ENCODE assay signal across 8 mouse cellular contexts in genomic region chr2:75985124-75985523, GRCm38 (mm10). TPM values are rescaled to one million over a fixed set of nuclear protein-coding genes. Genes with fewer than 3 reads are reported as not detected.
A peak's percentile ranks its signal among the peaks of the same experiment; 100 is the strongest.
DNase-seq lines count a peak whose midpoint lies in the region; ATAC-seq and TF ChIP-seq lines count a peak whose summit lies in the region.

No protein-coding gene starts in this region.

- peak overlapping the region; percentile 1; the same call in 1 of the 2 replicates for H3K4me2 ChIP-seq in neural tube, embryonic 14.5 days (ENCODE audit: low read depth, low read length)

- TF ChIP-seq POLR2A in lung, adult 2 months (IDR thresholded peaks at IDR 0.05; ENCODE audit: borderline replicate concordance, extremely low read depth, low read depth, low read length), result no peak

- no peaks in the 10 kb centered on the region for H3K36me3 ChIP-seq in C2C12 (ENCODE audit: control insufficient read depth, insufficient read depth)
- no peaks in the 10 kb centered on the region for H3K36me3 ChIP-seq in neural tube, embryonic 14.5 days (ENCODE audit: control insufficient read depth, insufficient read depth, low read length)

- WGBS in lung, adult 2 months, result 0% methylated on average over 2 of the region's 2 CpGs
- WGBS in neural tube, embryonic 14.5 days, result 2% methylated on average over 2 of the region's 2 CpGs

- no peak for DNase-seq in Patski (ENCODE audit: low read depth, low spot score)
- DNase-seq in embryo, embryonic 10.5 days (ENCODE audit: low spot score), result peak; percentile 92
- DNase-seq in heart, postnatal 14 days, result peak; percentile 41 to 56
- DNase-seq in kidney, postnatal 4 days, result peak; percentile 68 to 80
- peak; percentile 17 for DNase-seq in lung, adult 2 months
- peak; percentile 33 to 43 for DNase-seq in thymus, postnatal 36 days

- no peaks in the 10 kb centered on the region for H3K4me1 ChIP-seq in lung, adult 2 months (ENCODE audit: control insufficient read depth, insufficient read depth, low read length)
- peaks cover 34% of the 10 kb centered on the region for H3K4me1 ChIP-seq in neural tube, embryonic 14.5 days (ENCODE audit: control insufficient read depth, insufficient read depth, low read length)

- in situ Hi-C loops in Patski (cut with MboI; ENCODE audit: low pct_unique_long_range_greater_than_20kb), result loop anchor here (5.0 kb wide), 1 partner anchor 82 kb away; no protein-coding TSS in a partner anchor

- POLR2A ChIA-PET in Patski (lab: Charles Lee), result no interaction called here

- no peak overlapping the region for H3ac ChIP-seq in C2C12 (ENCODE audit: control insufficient read depth, insufficient read length, low read depth)

- peak; percentile 91 for ATAC-seq in Patski
- peak; percentile 66 for ATAC-seq in neural tube, embryonic 14.5 days (ENCODE audit: low read depth)

- intact Hi-C loops in heart, postnatal 14 days (cut with DNase I), result loop anchor here (2.0 kb wide), 1 partner anchor 84 kb away; no protein-coding TSS in a partner anchor

- CTCF ChIA-PET in Patski (lab: Charles Lee), result interaction anchor here (0.6 to 1.9 kb wide), 15 partner anchors 10 to 88 kb away, joined by 3 to 8 read pairs (median 3); no protein-coding TSS in a partner anchor

- H3K9me3 ChIP-seq in neural tube, embryonic 14.5 days (ENCODE audit: control insufficient read depth, low read length), result no peaks in the 10 kb centered on the region

- no peak overlapping the region for H3K9ac ChIP-seq in neural tube, embryonic 14.5 days (replicated peaks; ENCODE audit: low read depth, low read length)

- H3K79me3 ChIP-seq in C2C12 (ENCODE audit: low read depth), result no peaks in the 10 kb centered on the region

- TF ChIP-seq CTCF in C2C12 (IDR thresholded peaks at IDR 0.05; ENCODE audit: control insufficient read depth, insufficient read depth, insufficient read length) (peak; percentile 73), Patski (IDR thresholded peaks at IDR 0.05) (peak; percentile 97)
- peak; percentile 98 for TF ChIP-seq CTCF in lung, adult 2 months (IDR thresholded peaks at IDR 0.05; ENCODE audit: insufficient read depth, low read length)

- H3K27me3 ChIP-seq in C2C12 (ENCODE audit: control insufficient read depth, insufficient read depth, insufficient read length) (no peaks in the 10 kb centered on the region), Patski (no peaks in the 10 kb centered on the region)
- H3K27me3 ChIP-seq in neural tube, embryonic 14.5 days (ENCODE audit: control insufficient read depth, insufficient read depth, low read length), result no peaks in the 10 kb centered on the region

- H3K27ac ChIP-seq in neural tube, embryonic 14.5 days (ENCODE audit: low read depth, low read length), result peak overlapping the region; percentile 65; the same call in 1 of the 2 replicates

- no peak overlapping the region for H3K4me3 ChIP-seq in C2C12 (ENCODE audit: insufficient read depth, poor library complexity, severe bottlenecking)
- no peak overlapping the region for H3K4me3 ChIP-seq in lung, adult 2 months (replicated peaks; ENCODE audit: extremely low read depth, low read depth, low read length)
- H3K4me3 ChIP-seq in neural tube, embryonic 14.5 days (ENCODE audit: low read depth, low read length), result no peak overlapping the region

- no peaks in the 10 kb centered on the region for H3K79me2 ChIP-seq in C2C12 (ENCODE audit: control insufficient read depth, insufficient read depth)

TF ChIP-seq in C2C12, 6 proteins besides CTCF, POLR2A, EP300 and RAD21:
- TF ChIP-seq USF1 (IDR thresholded peaks at IDR 0.05; ENCODE audit: low read depth), result no peak
- no peak for TF ChIP-seq MAX (IDR thresholded peaks at IDR 0.05)
- TF ChIP-seq MYOD1 (IDR thresholded peaks at IDR 0.05; ENCODE audit: control insufficient read depth, insufficient read length, low read depth), result no peak
- TF ChIP-seq FOSL1 (IDR thresholded peaks at IDR 0.05; ENCODE audit: insufficient read depth, low read length, poor library complexity, severe bottlenecking), result no peak
- no peak for TF ChIP-seq MYOG (IDR thresholded peaks at IDR 0.05; ENCODE audit: control insufficient read depth, extremely low read depth, insufficient read length)
- no peak for TF ChIP-seq CEBPB (IDR thresholded peaks at IDR 0.05; ENCODE audit: low read depth)
TF ChIP-seq in C2C12: peak in this region for 0.

RNA-seq across cellular contexts. Expression of gene Ttc30a1, which starts 3.4 kb away (rescaled TPM):
- 1.8 TPM for polyA plus RNA-seq in C2C12 (2012; fragmentation: generic; extraction: Trizol)
- polyA plus RNA-seq in Patski (2021), result 2.0 TPM
- total RNA-seq in heart, postnatal 14 days (2021), result 1 to 10 TPM; 1.9 to 2.4 TPM
- 2.3 and 3.0 TPM in 2 replicates for polyA plus RNA-seq in lung, adult 2 months (2012; rRNA removed)
- polyA plus RNA-seq in neural tube, embryonic 14.5 days (2014; fragmentation: Nextera tagmentation; extraction: Ambion mirVana), result 7.7 and 7.9 TPM in 2 replicates

RNA-seq across cellular contexts. Expression of gene Ttc30a2, which starts 7.2 kb away (rescaled TPM):
- polyA plus RNA-seq in C2C12 (2012; fragmentation: generic; extraction: Trizol), result 0.05 TPM
- polyA plus RNA-seq in Patski (2021), result 1.4 TPM
- total RNA-seq in heart, postnatal 14 days (2021), result 1 to 10 TPM; 1.1 TPM
- polyA plus RNA-seq in lung, adult 2 months (2012; rRNA removed), result 0.33 and 0.60 TPM in 2 replicates
- polyA plus RNA-seq in neural tube, embryonic 14.5 days (2014; fragmentation: Nextera tagmentation; extraction: Ambion mirVana), result 1.2 and 1.8 TPM in 2 replicates

RNA-seq across cellular contexts. Expression of gene Ttc30b, which starts 46.7 kb away (rescaled TPM):
- polyA plus RNA-seq in C2C12 (2012; fragmentation: generic; extraction: Trizol), result 0.98 TPM
- 12.3 TPM for polyA plus RNA-seq in Patski (2021)
- total RNA-seq in heart, postnatal 14 days (2021), result 10 to 100 TPM; 11.0 to 13.7 TPM
- polyA plus RNA-seq in lung, adult 2 months (2012; rRNA removed), result 15.7 and 17.5 TPM in 2 replicates
- 18.3 and 20.2 TPM in 2 replicates for polyA plus RNA-seq in neural tube, embryonic 14.5 days (2014; fragmentation: Nextera tagmentation; extraction: Ambion mirVana)
